Mouse (Mus musculus): ENCODE results near the gene Itih4. TPM values are rescaled to one million over a fixed set of nuclear protein-coding genes. Genes with fewer than 3 reads are reported as not detected.

The Itih4 gene
- total RNA-seq, 2 experiments from 2014 or later = not detected

GRCm38 (mm10) chr14:30877827-30878226 lies 8.4 kb upstream of the Itih4 start:
- intact Hi-C loops (cut with DNase I; ENCODE audit: low total_unique reads) = no loop called here
- DNase-seq = no peak

- intact Hi-C loops (cut with DNase I; ENCODE audit: low total_unique reads) = no loop called here
- DNase-seq = peak; percentile 65
Measured at GRCm38 (mm10) chr14:30878958-30879571, 7.2 kb upstream of the Itih4 start, which contains the start of gene Mustn1. Gene Mustn1 (plus strand): TSS chr14:30879200.

GRCm38 (mm10) chr14:30879794-30880193 lies 6.5 kb upstream of the Itih4 start:
- DNase-seq = peak; percentile 62

GRCm38 (mm10) chr14:30880251-30880650 lies 6.0 kb upstream of the Itih4 start:
- no peak for DNase-seq
- intact Hi-C loops (cut with DNase I; ENCODE audit: low total_unique reads) = loop anchor here (10.0 kb wide), 1 partner anchor 65 kb away; the partner anchor contains the start of gene Itih1

More at GRCm38 (mm10) chr14:30879794-30880193, 6.5 kb upstream of the Itih4 start:
- intact Hi-C loops (cut with DNase I; ENCODE audit: low total_unique reads) = loop anchor here (10.0 kb wide), 1 partner anchor 65 kb away; the partner anchor contains the start of gene Itih1

GRCm38 (mm10) chr14:30880811-30881717 lies 5.2 kb upstream of the Itih4 start:
- peak; percentile 64 for DNase-seq
- intact Hi-C loops (cut with DNase I; ENCODE audit: low total_unique reads) = loop anchor here (10.0 kb wide), 1 partner anchor 64 kb away; the partner anchor contains the start of gene Itih1

GRCm38 (mm10) chr14:30881718-30882108 lies 4.6 kb upstream of the Itih4 start:
- intact Hi-C loops (cut with DNase I; ENCODE audit: low total_unique reads) = loop anchor here (10.0 kb wide), 1 partner anchor 63 kb away; the partner anchor contains the start of gene Itih1
- DNase-seq = no peak

GRCm38 (mm10) chr14:30885298-30885697 lies 978 bp upstream of the Itih4 start:
- no peak for DNase-seq
- intact Hi-C loops (cut with DNase I; ENCODE audit: low total_unique reads) = loop anchor here (10.0 kb wide), 1 partner anchor 60 kb away; the partner anchor contains the start of gene Itih1

- peak; percentile 60 for DNase-seq
- intact Hi-C loops (cut with DNase I; ENCODE audit: low total_unique reads) = loop anchor here (10.0 kb wide), 1 partner anchor 56 kb away; the partner anchor contains the start of gene Itih1
Measured at GRCm38 (mm10) chr14:30888271-30888732, 2.0 kb downstream of the Itih4 start.

- intact Hi-C loops (cut with DNase I; ENCODE audit: low total_unique reads) = no loop called here
- DNase-seq = no peak
Measured at GRCm38 (mm10) chr14:30899972-30900371, 13.7 kb downstream of the Itih4 start.

- intact Hi-C loops (cut with DNase I; ENCODE audit: low total_unique reads) = no loop called here
- DNase-seq = no peak
Measured at GRCm38 (mm10) chr14:30902628-30903027, 16.4 kb downstream of the Itih4 start.

GRCm38 (mm10) chr14:30903036-30903435 lies 16.8 kb downstream of the Itih4 start:
- no peak for DNase-seq
- intact Hi-C loops (cut with DNase I; ENCODE audit: low total_unique reads) = no loop called here

GRCm38 (mm10) chr14:30904307-30904706 lies 18.0 kb downstream of the Itih4 start:
- intact Hi-C loops (cut with DNase I; ENCODE audit: low total_unique reads) = no loop called here
- no peak for DNase-seq

- DNase-seq = no peak
- intact Hi-C loops (cut with DNase I; ENCODE audit: low total_unique reads) = no loop called here
Measured at GRCm38 (mm10) chr14:30906001-30906400, 19.7 kb downstream of the Itih4 start.

GRCm38 (mm10) chr14:30907814-30908265 lies 21.6 kb downstream of the Itih4 start:
- intact Hi-C loops (cut with DNase I; ENCODE audit: low total_unique reads) = no loop called here
- DNase-seq = no peak

- intact Hi-C loops (cut with DNase I; ENCODE audit: low total_unique reads) = no loop called here
- no peak for DNase-seq
Measured at GRCm38 (mm10) chr14:30911141-30911540, 24.9 kb downstream of the Itih4 start.

GRCm38 (mm10) chr14:30912641-30913040 lies 26.4 kb downstream of the Itih4 start:
- DNase-seq = no peak
- intact Hi-C loops (cut with DNase I; ENCODE audit: low total_unique reads) = no loop called here

- intact Hi-C loops (cut with DNase I; ENCODE audit: low total_unique reads) = no loop called here
- no peak for DNase-seq
Measured at GRCm38 (mm10) chr14:30913404-30913803, 27.1 kb downstream of the Itih4 start.

- DNase-seq = no peak
- intact Hi-C loops (cut with DNase I; ENCODE audit: low total_unique reads) = no loop called here
Measured at GRCm38 (mm10) chr14:30916516-30916915, 30.2 kb downstream of the Itih4 start.

- intact Hi-C loops (cut with DNase I; ENCODE audit: low total_unique reads) = no loop called here
- no peak for DNase-seq
Measured at GRCm38 (mm10) chr14:30922053-30922670, 35.9 kb downstream of the Itih4 start.

Data from gastrocnemius, postnatal 14 days (tissue).